24 mouse cellular contexts compared by ENCODE assay signal in the genomic region with DNA sequence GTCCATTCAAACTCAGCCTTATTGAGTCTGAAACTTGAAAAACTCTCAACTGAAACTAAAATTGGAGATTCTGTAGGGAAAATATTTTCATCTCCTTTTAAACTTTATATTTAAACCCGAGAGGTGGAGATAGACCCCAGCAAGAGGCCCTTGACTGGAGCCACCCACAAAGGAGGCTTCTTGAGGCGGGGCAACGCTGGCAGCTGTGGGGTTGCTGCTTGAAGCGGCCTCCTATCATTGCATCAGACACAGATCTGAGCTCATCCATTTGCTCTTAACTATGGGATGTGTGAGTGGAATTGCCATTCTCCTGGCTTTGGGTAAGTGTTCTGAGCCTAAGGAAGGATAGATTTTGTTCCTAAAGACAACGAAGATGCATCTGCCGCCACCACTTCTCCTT.
A peak's percentile ranks its signal among the peaks of the same experiment; 100 is the strongest.
DNase-seq lines count a peak whose midpoint lies in the region; ATAC-seq and TF ChIP-seq lines count a peak whose summit lies in the region.
"Had no signal": no experiment of that assay in that cellular context is flagged by ENCODE, and none has a peak within 500 bp of the region (broad histone marks: within the 10 kb centered on the region; RNA-seq: fewer than 3 reads in every experiment).

No protein-coding gene starts in this region.

- DNase-seq in thymus, adult 2 months = peak; percentile 39
- peak; percentile 51 to 64 for DNase-seq in thymus, postnatal 10 days (ENCODE audit: low spot score in 2 of 2)
- DNase-seq in thymus, postnatal 25 days = peak; percentile 54
- DNase-seq in thymus, postnatal 4 days = peak; percentile 61
- no peak for DNase-seq in neural tube, embryonic 10.5 days (ENCODE audit: extremely low spot score, low spot score)
- DNase-seq in right cerebral cortex, adult 2 months (ENCODE audit: low spot score in 2 of 2) = no peak
- DNase-seq: adrenal gland, adult 8-10 months; adrenal gland, postnatal 14 days; adrenal gland, postnatal 36 days; B cell, adult 2 months; cerebellum, adult 11-12 months; cerebellum, adult 2 months; cerebellum, adult 9-10 months; cerebellum, postnatal 25 days had no signal

- H3K36me3 ChIP-seq in thymus, adult 2 months (ENCODE audit: control insufficient read depth, insufficient read depth, low read length) = no peaks in the 10 kb centered on the region
- H3K36me3 ChIP-seq: embryonic facial prominence, embryonic 10.5 days; embryonic facial prominence, embryonic 12.5 days; forebrain, embryonic 15.5 days; G1E had no signal

- ATAC-seq in monocyte, adult 5-6 weeks (replicated peaks; ENCODE audit: insufficient number of reproducible peaks, low FRiP score, low TSS enrichment, poor library complexity, severe bottlenecking) = no peak
- ATAC-seq: activated CD4-positive, CD25-positive, alpha-beta regulatory T cell, adult 4 months; CD4-positive, CD25-positive, alpha-beta regulatory T cell, adult 4 months; forebrain, embryonic 13.5 days; forebrain, embryonic 15.5 days; Patski had no signal

- H3K4me1 ChIP-seq in thymus, adult 2 months (replicated peaks; ENCODE audit: control insufficient read depth, insufficient read depth, low read length) = peaks cover 18% of the 10 kb centered on the region
- H3K4me1 ChIP-seq: embryonic facial prominence, embryonic 10.5 days; embryonic facial prominence, embryonic 12.5 days; forebrain, embryonic 13.5 days; forebrain, embryonic 15.5 days had no signal

- H3K4me3 ChIP-seq in thymus, adult 2 months (ENCODE audit: control insufficient read depth, insufficient read depth, low read length) = peak overlapping the region; percentile 7; the same call in 1 of the 2 replicates
- H3K4me3 ChIP-seq: embryonic facial prominence, embryonic 10.5 days; embryonic facial prominence, embryonic 12.5 days; forebrain, embryonic 13.5 days; forebrain, embryonic 15.5 days had no signal

- H3K27ac ChIP-seq in thymus, adult 2 months (ENCODE audit: control insufficient read depth, insufficient read depth, low read length) = peak overlapping the region; percentile 66; the same call in 1 of the 2 replicates
- H3K27ac ChIP-seq: embryonic facial prominence, embryonic 10.5 days; embryonic facial prominence, embryonic 12.5 days; forebrain, embryonic 13.5 days; forebrain, embryonic 15.5 days had no signal

- no peak for TF ChIP-seq CTCF in thymus, adult 2 months (IDR thresholded peaks at IDR 0.05; ENCODE audit: borderline replicate concordance, control insufficient read depth, extremely low read depth, insufficient read depth, low read length, poor library complexity)

- no peaks in the 10 kb centered on the region for H3K27me3 ChIP-seq in thymus, adult 2 months (ENCODE audit: control insufficient read depth, insufficient read depth, low read length)
- H3K27me3 ChIP-seq: CH12.LX; embryonic facial prominence, embryonic 12.5 days; forebrain, embryonic 13.5 days; forebrain, embryonic 15.5 days had no signal

- no peak for TF ChIP-seq POLR2A in thymus, adult 2 months (IDR thresholded peaks at IDR 0.05; ENCODE audit: control insufficient read depth, extremely low read depth, insufficient read depth, low read length, poor library complexity)

- 30% methylated on average over 6 of the region's 6 CpGs for WGBS in thymus, adult 2 months

Comparison
In these comparisons a context has a peak if more than half of its experiments do, and no peak if none do; other contexts are left out.
1. DNase-seq: peak in thymus, adult 2 months (single experiment), thymus, postnatal 10 days (2 of 2), thymus, postnatal 25 days (single experiment) and thymus, postnatal 4 days (single experiment); none in neural tube, embryonic 10.5 days (single experiment) and right cerebral cortex, adult 2 months (0 of 2).